Comparison of ENCODE assay signal across 9 mouse cellular contexts in the genomic region with DNA sequence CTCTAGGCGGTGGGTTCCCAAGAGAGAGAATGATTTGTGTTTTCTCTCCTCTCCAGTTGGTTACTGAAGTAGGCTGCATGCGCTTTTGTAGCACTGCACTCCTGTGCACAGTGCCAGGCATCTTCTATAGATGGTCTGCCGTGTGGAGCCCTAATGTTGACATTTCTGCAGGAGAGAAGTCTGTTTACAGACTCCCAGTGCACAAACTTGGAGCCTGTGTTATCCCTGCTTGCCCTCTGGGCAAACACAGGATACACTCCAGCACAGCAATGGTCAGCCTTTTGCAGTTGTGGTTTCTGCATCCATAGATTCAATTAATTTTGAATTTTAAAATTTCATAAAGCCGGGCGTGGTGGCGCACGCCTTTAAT. TPM values are rescaled to one million over a fixed set of nuclear protein-coding genes. Genes with fewer than 3 reads are reported as not detected.
A peak's percentile ranks its signal among the peaks of the same experiment; 100 is the strongest.
DNase-seq lines count a peak whose midpoint lies in the region; ATAC-seq and TF ChIP-seq lines count a peak whose summit lies in the region.
"Had no signal": no experiment of that assay in that cellular context is flagged by ENCODE, and none has a peak within 500 bp of the region (broad histone marks: within the 10 kb centered on the region; RNA-seq: fewer than 3 reads in every experiment).

No protein-coding gene starts in this region.

- ATAC-seq in heart, embryonic 14.5 days (ENCODE audit: insufficient number of reproducible peaks, insufficient read depth, low FRiP score, low read depth), result no peak
- peak; percentile 40; the same call in 1 of the 2 replicates for ATAC-seq in forebrain, postnatal 0 days

- H3K4me2 ChIP-seq in heart, embryonic 14.5 days (ENCODE audit: low read length), result peak overlapping the region; percentile 49
- no peak overlapping the region for H3K4me2 ChIP-seq in forebrain, postnatal 0 days (ENCODE audit: low read depth)

- peaks cover 35 to 45% of the 10 kb centered on the region in 2 experiments for H3K4me1 ChIP-seq in heart, embryonic 14.5 days (ENCODE audit: control insufficient read depth in 2 of 2, insufficient read depth in 2 of 2, low read length in 2 of 2)
- peaks cover 34% of the 10 kb centered on the region for H3K4me1 ChIP-seq in forebrain, postnatal 0 days (ENCODE audit: insufficient read depth)
- peaks cover 47% of the 10 kb centered on the region for H3K4me1 ChIP-seq in midbrain, embryonic 10.5 days

- 0 out of 2 replicates have a peak, but pooled peaks cover 5% of the 10 kb centered on the region for H3K36me3 ChIP-seq in heart, embryonic 14.5 days (ENCODE audit: control insufficient read depth, insufficient read depth, low read length)
- H3K36me3 ChIP-seq in forebrain, postnatal 0 days (ENCODE audit: insufficient read depth), result no peaks in the 10 kb centered on the region
- H3K36me3 ChIP-seq in midbrain, embryonic 10.5 days, result 0 out of 2 replicates have a peak, but pooled peaks cover 3% of the 10 kb centered on the region

- H3K9ac ChIP-seq in heart, embryonic 14.5 days (ENCODE audit: low read length), result peak overlapping the region; percentile 39
- no peak overlapping the region for H3K9ac ChIP-seq in forebrain, postnatal 0 days

- no peak overlapping the region for H3K4me3 ChIP-seq in heart, embryonic 14.5 days (ENCODE audit: control insufficient read depth in 1 of 2, insufficient read depth in 1 of 2, low read depth in 1 of 2, low read length in 2 of 2)
- H3K4me3 ChIP-seq in forebrain, postnatal 0 days (ENCODE audit: low read depth, low read length), result no peak overlapping the region
- H3K4me3 ChIP-seq in midbrain, embryonic 10.5 days, result no peak overlapping the region

- no peaks in the 10 kb centered on the region for H3K9me3 ChIP-seq in heart, embryonic 14.5 days (ENCODE audit: control insufficient read depth, low read length)
- H3K9me3 ChIP-seq in forebrain, postnatal 0 days (ENCODE audit: low read length), result no peaks in the 10 kb centered on the region
- H3K9me3 ChIP-seq in midbrain, embryonic 10.5 days (replicated peaks), result no peaks in the 10 kb centered on the region

- no peak for TF ChIP-seq CTCF in forebrain, postnatal 0 days (IDR thresholded peaks at IDR 0.05; ENCODE audit: low read depth)

- no peak for DNase-seq in heart, adult 9 months (ENCODE audit: low spot score in 2 of 2)
- DNase-seq in NIH3T3 (ENCODE audit: low read depth), result peak; percentile 19
- no peak for DNase-seq in forebrain, postnatal 0 days
- no peak for DNase-seq in midbrain, embryonic 10.5 days (ENCODE audit: low spot score)
- DNase-seq in thymus, postnatal 25 days, result no peak
- no peak for DNase-seq in layer of hippocampus, adult 11-12 months (ENCODE audit: low spot score)
- no peak for DNase-seq in adipocyte (ENCODE audit: low spot score)

- H3K27me3 ChIP-seq in heart, embryonic 14.5 days (ENCODE audit: control insufficient read depth, insufficient read depth, low read length), result no peaks in the 10 kb centered on the region
- H3K27me3 ChIP-seq in forebrain, postnatal 0 days (ENCODE audit: insufficient read depth, low read length), result no peaks in the 10 kb centered on the region
- no peaks in the 10 kb centered on the region for H3K27me3 ChIP-seq in midbrain, embryonic 10.5 days (ENCODE audit: low read depth, poor library complexity, severe bottlenecking)
- H3K27me3 ChIP-seq: CH12.LX had no signal

- WGBS in heart, embryonic 14.5 days, result 64% methylated on average over 7 of the region's 7 CpGs
- WGBS in forebrain, postnatal 0 days, result 72% methylated on average over 7 of the region's 7 CpGs
- 74% methylated on average over 7 of the region's 7 CpGs for WGBS in midbrain, embryonic 10.5 days

- H3K27ac ChIP-seq in heart, embryonic 14.5 days (replicated peaks in 1 of 2; ENCODE audit: control insufficient read depth in 1 of 2, insufficient read depth in 1 of 2, low read depth in 2 of 2, low read length in 2 of 2), result peak overlapping the region; percentile 84
- peak overlapping the region; percentile 80 for H3K27ac ChIP-seq in forebrain, postnatal 0 days (ENCODE audit: low read depth, low read length)
- H3K27ac ChIP-seq in midbrain, embryonic 10.5 days (replicated peaks), result peak overlapping the region; percentile 85

RNA-seq across cellular contexts. Expression of a gene that starts 13.2 kb away (rescaled TPM):
- 19.3 and 21.4 TPM in 2 replicates for polyA plus RNA-seq in heart, embryonic 14.5 days (2014; fragmentation: Nextera tagmentation; extraction: Ambion mirVana)
- total RNA-seq in forebrain, postnatal 0 days (2014; rRNA removed), result 61.9 and 69.0 TPM in 2 replicates
- 11.3 and 12.9 TPM in 2 replicates for polyA plus RNA-seq in forebrain, postnatal 0 days (2015; fragmentation: Nextera tagmentation; extraction: Ambion mirVana)
- polyA plus RNA-seq in midbrain, embryonic 10.5 days (2016; fragmentation: Nextera tagmentation; extraction: Ambion mirVana), result 10.8 and 15.6 TPM in 2 replicates

RNA-seq across cellular contexts. Expression of a gene that starts 40.3 kb away (rescaled TPM):
- 210 and 231 TPM in 2 replicates for polyA plus RNA-seq in heart, embryonic 14.5 days (2014; fragmentation: Nextera tagmentation; extraction: Ambion mirVana)
- total RNA-seq in forebrain, postnatal 0 days (2014; rRNA removed), result 134 and 189 TPM in 2 replicates
- 239 and 278 TPM in 2 replicates for polyA plus RNA-seq in forebrain, postnatal 0 days (2015; fragmentation: Nextera tagmentation; extraction: Ambion mirVana)
- polyA plus RNA-seq in midbrain, embryonic 10.5 days (2016; fragmentation: Nextera tagmentation; extraction: Ambion mirVana), result 299 and 349 TPM in 2 replicates
